Mouse (Mus musculus) cerebellum, adult 8-10 months (tissue): ENCODE results near the gene Scd2.
"Not testable (repeated sequence)": the region's sequence is repeated elsewhere in the genome, so short reads cannot be mapped to it uniquely, and the experiment has no call there.

ENCODE experiments used
- DNase-seq: peaks from one replicate; pipeline ENCODE4 v3.0.0; 2022

The Scd2 gene

GRCm38 (mm10) chr19:44274452-44274851, 19.0 kb upstream of the Scd2 start:
- DNase-seq, result no peak

- DNase-seq, result no peak
Observed at GRCm38 (mm10) chr19:44275418-44275817, 18.1 kb upstream of the Scd2 start.

- DNase-seq, result no peak
Observed at GRCm38 (mm10) chr19:44276861-44277260, 16.6 kb upstream of the Scd2 start.

GRCm38 (mm10) chr19:44277931-44278330, 15.5 kb upstream of the Scd2 start:
- DNase-seq, result no peak

GRCm38 (mm10) chr19:44280755-44281154, 12.7 kb upstream of the Scd2 start:
- no peak for DNase-seq

- DNase-seq, result not testable (repeated sequence)
Observed at GRCm38 (mm10) chr19:44281825-44282447, 11.5 kb upstream of the Scd2 start.

- DNase-seq, result no peak
Observed at GRCm38 (mm10) chr19:44282534-44283156, 10.8 kb upstream of the Scd2 start.

GRCm38 (mm10) chr19:44283157-44284024, 10.1 kb upstream of the Scd2 start:
- no peak for DNase-seq

- peak; percentile 85 for DNase-seq
Observed at GRCm38 (mm10) chr19:44284025-44284695, 9.3 kb upstream of the Scd2 start.

GRCm38 (mm10) chr19:44284723-44285122, 8.8 kb upstream of the Scd2 start:
- DNase-seq, result peak; percentile 50

GRCm38 (mm10) chr19:44285554-44285953, 7.9 kb upstream of the Scd2 start:
- no peak for DNase-seq

- DNase-seq, result no peak
Observed at GRCm38 (mm10) chr19:44286109-44286508, 7.4 kb upstream of the Scd2 start.

- DNase-seq, result no peak
Observed at GRCm38 (mm10) chr19:44287415-44288110, 5.9 kb upstream of the Scd2 start.

- DNase-seq, result no peak
Observed at GRCm38 (mm10) chr19:44292083-44292482, 1.4 kb upstream of the Scd2 start.

GRCm38 (mm10) chr19:44292483-44292882, 991 bp upstream of the Scd2 start:
- peak; percentile 85 for DNase-seq

GRCm38 (mm10) chr19:44293769-44294551, 486 bp downstream of the Scd2 start:
- peak; percentile 95 for DNase-seq

GRCm38 (mm10) chr19:44294588-44295041, 1.1 kb downstream of the Scd2 start:
- DNase-seq, result peak; percentile 91

GRCm38 (mm10) chr19:44295251-44295650, 1.8 kb downstream of the Scd2 start:
- DNase-seq, result peak; percentile 60

GRCm38 (mm10) chr19:44295741-44296140, 2.3 kb downstream of the Scd2 start:
- peak; percentile 90 for DNase-seq

GRCm38 (mm10) chr19:44296186-44296585, 2.7 kb downstream of the Scd2 start:
- no peak for DNase-seq

GRCm38 (mm10) chr19:44297068-44297760, 3.7 kb downstream of the Scd2 start:
- no peak for DNase-seq
